Mouse (Mus musculus) R1 (cell line): Measurements from ENCODE around the gene Gnaz.
A peak's percentile ranks its signal among the peaks of the same experiment; 100 is the strongest.

Experiments used
- DNase-seq: peaks from one replicate; pipeline ENCODE4 v3.0.0-alpha.2; 2018; ENCODE audit warnings: low read depth, low spot score

Gnaz gene

GRCm38 (mm10) chr10:75028743-75029142 is 61.8 kb downstream of the Gnaz start:
- no peak for DNase-seq

- no peak for DNase-seq
These were observed 62.7 kb downstream of the Gnaz start for GRCm38 (mm10) chr10:75029677-75030076.

DNA sequence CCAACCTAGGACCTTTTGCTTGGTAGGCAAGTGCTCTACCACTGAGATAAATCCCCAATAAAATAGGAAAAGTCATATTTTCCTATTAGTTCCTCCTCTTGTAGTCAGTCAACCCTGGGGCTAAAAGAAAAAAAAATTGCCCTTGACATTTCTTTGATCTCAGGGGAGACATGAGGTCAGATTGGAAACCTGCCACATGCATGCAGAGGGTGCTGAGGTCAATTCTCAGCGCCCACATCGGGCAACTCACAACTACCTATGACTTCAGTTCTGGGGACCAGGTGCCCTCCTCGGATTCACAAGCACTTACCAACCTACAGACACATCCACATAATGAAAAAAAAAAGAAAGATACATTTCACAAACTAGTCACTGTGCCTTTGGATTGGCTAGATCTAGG is 63.3 kb downstream of the Gnaz start:
- no peak for DNase-seq

DNA sequence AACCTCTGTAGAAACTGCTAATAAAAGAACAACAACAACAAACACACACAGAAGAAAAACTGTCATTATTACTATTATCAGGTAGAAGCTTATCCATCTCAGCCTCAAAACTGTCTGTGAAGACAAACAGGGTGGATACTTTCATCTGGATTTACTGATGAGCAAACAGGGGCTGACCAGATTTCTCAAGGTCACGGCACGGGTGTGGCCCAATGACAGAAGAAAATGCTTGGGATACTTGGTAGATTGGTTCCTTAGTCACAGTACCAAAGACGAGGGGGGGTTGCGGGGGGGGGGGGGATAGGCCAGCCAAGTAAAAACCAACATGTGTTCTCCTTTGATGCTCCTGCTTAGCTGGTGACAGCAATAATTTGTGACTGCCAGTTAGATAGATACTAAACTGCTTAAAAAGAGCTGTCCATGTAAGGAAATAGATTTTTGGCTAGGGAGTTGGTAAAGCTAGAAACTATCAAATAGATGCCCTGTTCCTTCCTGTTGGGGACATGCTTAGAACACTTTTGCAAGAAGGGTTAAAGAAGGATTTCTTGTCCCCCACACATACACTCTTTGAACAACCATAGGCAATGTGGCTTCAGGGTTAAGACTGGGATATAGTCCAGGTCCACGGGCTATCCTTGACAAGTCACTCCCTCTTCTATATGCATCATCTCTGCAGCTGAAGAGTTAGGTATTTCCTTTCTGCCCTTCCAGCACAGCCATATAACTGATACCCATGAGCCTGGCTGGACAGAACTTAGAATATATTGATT is 64.6 kb downstream of the Gnaz start:
- DNase-seq, result no peak

DNA sequence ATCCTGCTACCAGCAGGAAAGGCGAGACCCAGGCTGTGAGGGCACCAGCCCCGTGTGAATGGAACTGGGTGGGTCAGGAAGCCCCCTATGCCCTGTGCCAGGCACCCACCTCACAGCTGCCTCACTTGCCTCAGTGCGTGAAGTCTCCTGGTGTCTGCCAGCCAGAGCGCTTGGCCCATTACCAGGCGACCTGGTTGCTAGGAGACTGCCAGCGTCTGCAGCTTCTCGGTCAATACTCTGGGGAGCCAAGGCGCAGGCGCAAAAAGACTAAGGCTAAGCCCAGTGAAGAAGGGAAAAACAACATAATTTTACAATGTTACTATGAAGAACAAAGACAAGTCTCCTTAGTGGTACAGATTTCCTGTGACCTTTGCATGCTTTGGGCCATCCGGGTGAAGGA is 65.4 kb downstream of the Gnaz start, which contains the start of gene Rsph14:
TSS of gene Rsph14 (minus strand) at position 192 of the 400 bp plus-strand sequence.
- peak; percentile 39 for DNase-seq

- peak; percentile 98 for DNase-seq
These were observed 70.0 kb downstream of the Gnaz start, which contains the start of gene Rab36 for GRCm38 (mm10) chr10:75036883-75037379. TSS of gene Rab36 (plus strand) at chr10:75037058.

DNA sequence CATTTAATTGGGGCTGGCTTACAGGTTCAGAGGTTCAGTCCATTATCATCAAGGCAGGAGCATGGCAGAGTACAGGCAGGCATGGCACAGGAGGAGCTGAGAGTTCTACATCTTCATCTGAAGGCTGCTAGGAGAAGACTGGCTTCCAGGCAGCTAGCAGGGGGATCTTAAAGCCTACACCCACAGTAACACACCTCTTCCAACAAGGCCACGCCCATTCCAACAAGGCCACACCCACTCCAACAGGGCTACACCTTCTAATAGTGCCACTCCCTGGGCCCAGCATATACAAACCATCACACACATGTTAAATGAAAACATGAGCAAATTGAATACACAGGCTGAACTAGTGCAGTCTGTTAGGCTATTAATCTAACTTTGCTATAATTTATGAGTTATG is 75.1 kb downstream of the Gnaz start:
- peak; percentile 74 for DNase-seq

DNA sequence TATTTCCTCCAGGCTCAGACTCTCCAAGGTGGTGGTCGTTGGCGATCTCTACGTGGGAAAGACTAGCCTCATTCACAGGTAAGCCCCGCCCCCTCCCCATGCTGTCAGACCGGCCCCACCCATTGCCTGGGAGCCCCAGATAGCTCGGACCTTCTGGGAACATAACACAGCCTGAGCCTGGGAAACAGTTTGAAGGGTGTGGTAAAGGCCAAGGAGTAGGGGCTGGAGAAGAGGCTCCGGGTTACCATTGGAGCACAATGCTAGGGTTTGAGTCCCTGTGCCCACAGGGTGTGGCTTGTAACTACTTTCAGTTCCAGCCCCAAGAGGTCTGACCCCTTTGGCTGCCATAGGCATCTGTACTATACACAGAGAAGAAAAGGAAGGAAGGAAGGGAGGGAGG is 77.5 kb downstream of the Gnaz start:
- DNase-seq, result no peak

- no peak for DNase-seq
These were observed 78.9 kb downstream of the Gnaz start for GRCm38 (mm10) chr10:75045831-75046230.

- DNase-seq, result no peak
These were observed 81.7 kb downstream of the Gnaz start for GRCm38 (mm10) chr10:75048711-75049110.

- no peak for DNase-seq
These were observed 84.5 kb downstream of the Gnaz start for GRCm38 (mm10) chr10:75051364-75052074.

DNA sequence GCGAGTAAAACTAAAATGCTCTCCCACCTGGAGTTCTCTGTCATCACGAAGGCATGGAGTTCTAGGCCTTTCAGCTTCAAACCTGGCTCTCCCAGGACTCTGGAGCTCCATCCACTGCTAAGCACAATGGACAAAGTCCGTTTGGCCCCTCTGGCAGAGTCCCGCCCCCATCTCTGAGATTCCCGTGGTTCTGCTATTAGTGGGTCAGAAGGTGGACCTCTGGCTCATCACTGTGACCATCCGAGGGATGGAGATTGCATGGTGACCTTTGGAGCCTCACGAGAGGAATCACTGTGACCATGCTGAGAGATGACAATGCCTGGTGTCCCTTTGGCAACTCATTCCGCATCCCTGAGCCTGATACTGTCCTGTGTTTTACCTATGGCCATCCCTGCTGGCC is 85.9 kb downstream of the Gnaz start:
- no peak for DNase-seq

GRCm38 (mm10) chr10:75053655-75054054 is 86.7 kb downstream of the Gnaz start:
- no peak for DNase-seq

DNA sequence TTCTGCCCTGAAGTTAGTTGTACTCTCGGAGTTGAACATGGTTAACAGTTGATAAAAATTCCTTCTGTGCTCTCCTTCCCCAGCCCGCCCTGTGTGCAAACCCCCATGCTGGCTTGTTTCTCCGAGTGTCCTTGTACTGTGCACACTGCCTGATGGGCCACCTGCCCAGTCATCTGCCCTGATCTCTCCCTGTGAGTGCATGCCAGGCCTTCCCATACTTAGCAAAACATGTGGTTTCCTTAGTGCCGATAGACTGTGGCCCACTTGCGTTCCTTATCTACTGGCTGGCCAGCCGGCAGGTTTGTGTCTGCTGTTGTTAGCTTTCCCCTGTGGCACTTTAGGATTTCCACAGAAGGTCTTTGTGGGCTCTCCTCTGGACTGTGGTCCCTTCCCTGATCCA is 87.1 kb downstream of the Gnaz start:
- DNase-seq, result no peak

GRCm38 (mm10) chr10:75055672-75056071 is 88.7 kb downstream of the Gnaz start:
- DNase-seq, result no peak

- no peak for DNase-seq
These were observed 89.3 kb downstream of the Gnaz start for GRCm38 (mm10) chr10:75056255-75056654.

DNA sequence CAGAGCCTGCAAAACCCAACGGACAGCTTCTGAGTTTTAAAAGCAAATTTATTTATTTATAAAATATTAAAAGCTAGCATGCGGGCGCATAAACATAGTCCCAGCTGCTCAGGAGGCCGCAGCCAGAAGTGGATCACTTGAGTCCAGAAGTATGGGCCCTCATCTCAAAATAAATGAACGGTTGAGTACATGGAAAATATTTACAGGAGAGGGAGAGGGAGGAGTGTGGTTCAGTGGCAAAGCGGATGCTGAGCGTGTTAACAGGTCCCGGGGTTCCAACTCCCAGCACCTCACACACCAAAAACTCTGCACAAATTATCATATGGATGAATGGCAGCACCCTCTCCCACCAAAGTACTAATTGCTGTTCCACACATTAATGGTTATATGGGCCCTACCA is 91.4 kb downstream of the Gnaz start:
- DNase-seq, result no peak

DNA sequence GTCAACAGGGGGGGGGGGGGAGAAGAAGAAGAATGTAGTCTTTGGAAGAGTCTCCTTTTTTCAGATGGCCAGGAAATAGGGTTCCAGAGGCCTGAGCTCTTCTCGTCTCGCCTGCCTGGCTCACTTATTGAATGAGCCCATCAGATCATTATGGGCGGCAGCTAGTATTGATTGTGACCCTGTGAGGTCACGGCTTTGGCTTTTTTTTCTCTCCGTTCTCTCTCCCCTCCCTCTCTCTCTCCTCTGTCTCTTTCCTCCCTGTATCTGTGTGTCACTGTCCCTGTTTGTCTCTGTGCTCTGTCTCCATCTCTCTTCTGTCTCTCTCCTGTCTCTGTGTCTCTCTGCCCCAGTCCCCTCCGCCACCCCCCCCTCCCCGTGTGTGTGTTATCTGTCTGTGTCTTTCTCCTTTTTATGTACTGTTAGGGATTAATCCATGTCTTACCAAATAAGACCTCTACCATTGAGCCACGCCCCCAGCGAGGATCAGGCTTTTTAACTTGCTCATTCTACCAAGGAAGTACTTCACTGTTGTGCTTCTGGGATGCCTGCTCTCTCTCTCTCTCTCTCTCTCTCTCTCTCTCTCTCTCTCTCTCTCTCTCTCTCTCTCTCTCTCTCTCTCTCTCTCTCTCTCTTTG is 91.9 kb downstream of the Gnaz start:
- DNase-seq, result peak; percentile 76

- peak; percentile 85 for DNase-seq
These were observed 92.4 kb downstream of the Gnaz start for GRCm38 (mm10) chr10:75059396-75059795.

DNA sequence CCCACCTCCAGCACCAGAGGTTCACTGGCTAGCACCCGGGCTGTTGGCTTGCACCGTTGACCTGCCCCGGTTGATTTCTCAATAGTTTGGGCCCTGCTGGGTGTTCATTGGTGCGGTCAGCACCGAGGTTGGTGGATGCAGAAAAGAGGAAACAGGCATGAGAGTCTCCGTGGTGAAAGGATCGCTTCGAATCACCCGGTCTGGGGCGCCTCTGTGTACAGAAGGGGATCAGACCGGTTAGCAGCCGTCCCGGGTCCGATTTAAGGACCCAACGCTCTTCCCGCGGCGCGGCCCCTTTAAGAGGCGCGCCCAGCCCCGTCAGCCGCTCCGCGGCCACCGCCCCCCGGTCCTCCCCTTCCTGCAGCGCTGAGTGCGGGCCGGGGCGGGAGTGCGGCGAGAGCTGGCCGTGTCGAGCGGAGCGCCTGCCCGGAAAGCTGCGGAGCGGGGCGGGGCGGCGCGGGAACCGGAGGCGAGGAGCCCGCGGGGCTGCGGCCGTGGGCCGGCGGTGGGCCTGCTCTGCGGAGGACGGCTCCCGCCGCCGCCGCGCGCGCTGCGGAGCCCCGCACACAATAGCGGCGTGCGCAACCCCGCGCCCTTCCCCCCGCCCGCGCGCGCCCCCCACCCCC is 93.4 kb downstream of the Gnaz start, which contains the start of gene Bcr:
TSS of gene Bcr (plus strand) at position 376 of the 626 bp plus-strand sequence.
- peak; percentile 72 for DNase-seq

DNA sequence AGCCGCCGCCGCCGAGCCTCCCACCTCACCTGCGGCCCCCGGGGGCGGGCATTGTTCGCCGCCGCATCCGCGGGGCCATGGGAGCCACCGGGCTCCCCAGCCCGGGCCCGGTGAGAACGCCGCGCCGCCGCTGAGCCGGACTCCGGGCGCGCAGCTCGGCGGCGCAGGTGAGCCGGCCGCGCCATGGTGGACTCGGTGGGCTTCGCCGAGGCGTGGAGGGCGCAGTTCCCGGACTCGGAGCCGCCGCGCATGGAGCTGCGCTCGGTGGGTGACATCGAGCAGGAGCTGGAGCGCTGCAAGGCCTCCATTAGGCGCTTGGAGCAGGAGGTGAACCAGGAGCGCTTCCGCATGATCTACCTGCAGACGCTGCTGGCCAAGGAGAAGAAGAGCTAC is 93.9 kb downstream of the Gnaz start:
- no peak for DNase-seq
